In genomic region chr6:142878744-142879701, GRCm38 (mm10) we compare ENCODE assay signal across 8 mouse cellular contexts.
DNase-seq lines count a peak whose midpoint lies in the region; ATAC-seq lines count a peak whose summit lies in the region.

No protein-coding gene starts in this region.

- no peaks in the 10 kb centered on the region for H3K9me3 ChIP-seq in embryonic facial prominence, embryonic 10.5 days
- H3K9me3 ChIP-seq in intestine, embryonic 15.5 days = no peaks in the 10 kb centered on the region
- no peaks in the 10 kb centered on the region for H3K9me3 ChIP-seq in liver, embryonic 15.5 days (replicated peaks)

- no peak overlapping the region for H3K9ac ChIP-seq in intestine, embryonic 15.5 days
- no peak overlapping the region for H3K9ac ChIP-seq in liver, embryonic 15.5 days

- peaks cover 49% of the 10 kb centered on the region for H3K4me1 ChIP-seq in embryonic facial prominence, embryonic 10.5 days
- peaks cover 15% of the 10 kb centered on the region for H3K4me1 ChIP-seq in intestine, embryonic 15.5 days (replicated peaks)
- H3K4me1 ChIP-seq in liver, embryonic 15.5 days (replicated peaks) = peaks cover 15% of the 10 kb centered on the region

- intact Hi-C loops in heart, postnatal 25 days (cut with DNase I) = loop anchor here (10.0 kb wide), 1 partner anchor 86 kb away; the partner anchor contains the start of gene St8sia1

- no peaks in the 10 kb centered on the region for H3K27me3 ChIP-seq in embryonic facial prominence, embryonic 10.5 days (replicated peaks; ENCODE audit: low read depth, poor library complexity, severe bottlenecking)
- H3K27me3 ChIP-seq in intestine, embryonic 15.5 days (replicated peaks) = no peaks in the 10 kb centered on the region
- no peaks in the 10 kb centered on the region for H3K27me3 ChIP-seq in liver, embryonic 15.5 days

- 45% methylated on average over 15 of the region's 15 CpGs for WGBS in embryonic facial prominence, embryonic 10.5 days
- 19% methylated on average over 15 of the region's 15 CpGs for WGBS in intestine, embryonic 15.5 days
- WGBS in liver, embryonic 15.5 days (ENCODE audit: insufficient replicate concordance) = 13% methylated on average over 15 of the region's 15 CpGs

- ATAC-seq in intestine, embryonic 15.5 days = peak; percentile 55
- ATAC-seq in liver, embryonic 15.5 days (ENCODE audit: insufficient read depth) = peak; percentile 25; the same call in 1 of the 2 replicates

- H3K4me2 ChIP-seq in intestine, embryonic 15.5 days (replicated peaks) = peak overlapping the region; percentile 25; the same call in 1 of the 2 replicates
- H3K4me2 ChIP-seq in liver, embryonic 15.5 days = no peak overlapping the region

- H3K27ac ChIP-seq in embryonic facial prominence, embryonic 10.5 days (replicated peaks) = peak overlapping the region; percentile 60
- no peak overlapping the region for H3K27ac ChIP-seq in intestine, embryonic 15.5 days
- H3K27ac ChIP-seq in liver, embryonic 15.5 days (replicated peaks) = no peak overlapping the region

- DNase-seq in heart, adult 11 months = peak; percentile 89
- DNase-seq in heart, postnatal 25 days (ENCODE audit: low spot score) = no peak
- peak; percentile 61 for DNase-seq in R1 (ENCODE audit: low read depth, low spot score)
- peak; percentile 17 for DNase-seq in embryonic facial prominence, embryonic 10.5 days (ENCODE audit: low spot score)
- DNase-seq in urinary bladder, adult 18-20 months (ENCODE audit: low spot score in 2 of 2) = no peak
- no peak for DNase-seq in natural killer cell, adult 2 months (ENCODE audit: low spot score in 2 of 2)

- H3K36me3 ChIP-seq in embryonic facial prominence, embryonic 10.5 days (replicated peaks) = no peaks in the 10 kb centered on the region
- H3K36me3 ChIP-seq in intestine, embryonic 15.5 days = no peaks in the 10 kb centered on the region
- no peaks in the 10 kb centered on the region for H3K36me3 ChIP-seq in liver, embryonic 15.5 days (replicated peaks)

- no peak overlapping the region for H3K4me3 ChIP-seq in embryonic facial prominence, embryonic 10.5 days
- no peak overlapping the region for H3K4me3 ChIP-seq in intestine, embryonic 15.5 days (replicated peaks)
- no peak overlapping the region for H3K4me3 ChIP-seq in liver, embryonic 15.5 days (replicated peaks)

Comparison
In these comparisons a context has a peak if more than half of its experiments do, and no peak if none do; other contexts are left out.
1. DNase-seq: peak in heart, adult 11 months (single experiment), R1 (single experiment) and embryonic facial prominence, embryonic 10.5 days (single experiment); none in heart, postnatal 25 days (single experiment), urinary bladder, adult 18-20 months (0 of 2) and natural killer cell, adult 2 months (0 of 2).